20 mouse cellular contexts compared by ENCODE assay signal in the genomic region with DNA sequence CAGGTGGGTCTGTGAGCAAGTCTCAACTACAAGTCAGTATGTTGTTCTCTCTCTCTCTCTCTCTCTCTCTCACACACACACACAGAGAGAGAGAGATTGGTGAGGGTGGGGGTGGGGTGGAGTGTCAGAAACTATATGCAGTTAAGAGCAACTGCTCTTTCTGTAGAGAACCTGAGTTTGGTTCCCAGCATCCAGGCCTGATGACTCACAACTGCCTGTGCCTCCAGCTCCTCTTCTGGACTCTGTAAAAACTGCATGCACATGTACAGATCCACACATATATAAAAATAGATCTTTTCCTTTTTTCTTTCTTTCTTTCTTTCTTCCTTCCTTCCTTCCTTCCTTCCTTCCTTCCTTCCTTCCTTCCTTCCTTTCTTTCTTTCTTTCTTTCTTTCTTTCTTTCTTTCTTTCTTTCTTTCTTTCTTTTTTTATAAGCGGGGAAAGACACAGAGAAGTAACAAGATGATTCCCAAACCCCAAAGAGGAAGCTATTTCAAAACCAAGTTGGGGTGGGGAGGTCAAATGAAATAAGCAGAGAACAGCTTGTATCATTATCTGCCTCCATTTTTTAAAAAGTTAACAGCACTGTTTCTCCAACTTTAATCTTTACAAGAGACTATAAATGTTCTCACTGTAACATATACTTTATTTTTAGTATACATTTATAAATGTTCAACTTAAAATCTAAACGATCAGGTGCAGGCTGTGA. TPM values are rescaled to one million over a fixed set of nuclear protein-coding genes. Genes with fewer than 3 reads are reported as not detected.
DNase-seq lines count a peak whose midpoint lies in the region; ATAC-seq and TF ChIP-seq lines count a peak whose summit lies in the region.
"Had no signal": no experiment of that assay in that cellular context is flagged by ENCODE, and none has a peak within 500 bp of the region (broad histone marks: within the 10 kb centered on the region; RNA-seq: fewer than 3 reads in every experiment).

No protein-coding gene starts in this region.

- ATAC-seq in megakaryocyte, adult 5-6 weeks (ENCODE audit: poor library complexity, severe bottlenecking), result peak; percentile 84

- intact Hi-C loops in gastrocnemius, adult 2 months (cut with DNase I), result no loop called here

- H3K4me3 ChIP-seq in gastrocnemius, adult 2 months, result no peak overlapping the region
- H3K4me3 ChIP-seq in forebrain, embryonic 10.5 days, result no peak overlapping the region
- H3K4me3 ChIP-seq: embryonic facial prominence, embryonic 15.5 days; hindbrain, embryonic 15.5 days; lung, embryonic 15.5 days; megakaryocyte, embryonic 14.5 days had no signal

- no peak for DNase-seq in gastrocnemius, adult 2 months
- DNase-seq in gastrocnemius, adult 18-20 months (ENCODE audit: low spot score), result no peak
- DNase-seq in 416B (ENCODE audit: low read depth) (peak; percentile 63), R1 (ENCODE audit: low read depth, low spot score) (peak; percentile 47)
- DNase-seq in thymus, postnatal 14 days, result no peak
- DNase-seq in adrenal gland, adult 8-10 months, result no peak
- no peak for DNase-seq in forebrain, embryonic 10.5 days (ENCODE audit: extremely low spot score, low spot score)
- DNase-seq: adrenal gland, postnatal 10 days; cerebellum, adult 8-10 months; gastrocnemius, postnatal 25 days; heart, postnatal 14 days; kidney, adult 18-20 months; kidney, postnatal 14 days; layer of hippocampus, adult 9-11 months; right cerebral cortex, postnatal 4 days had no signal

- no peaks in the 10 kb centered on the region for H3K27me3 ChIP-seq in forebrain, embryonic 10.5 days (ENCODE audit: poor library complexity, severe bottlenecking)
- H3K27me3 ChIP-seq: embryonic facial prominence, embryonic 15.5 days; hindbrain, embryonic 15.5 days; lung, embryonic 15.5 days; megakaryocyte, embryonic 14.5 days had no signal

- TF ChIP-seq CTCF in gastrocnemius, adult 2 months (IDR thresholded peaks at IDR 0.05), result peak; percentile 12; the same call in 1 of the 2 replicates

- H3K27ac ChIP-seq in gastrocnemius, adult 2 months, result no peak overlapping the region
- no peak overlapping the region for H3K27ac ChIP-seq in forebrain, embryonic 10.5 days
- H3K27ac ChIP-seq: embryonic facial prominence, embryonic 15.5 days; hindbrain, embryonic 15.5 days; lung, embryonic 15.5 days had no signal

- H3K4me1 ChIP-seq in forebrain, embryonic 10.5 days, result no peaks in the 10 kb centered on the region
- H3K4me1 ChIP-seq: embryonic facial prominence, embryonic 15.5 days; hindbrain, embryonic 15.5 days had no signal

- H3K36me3 ChIP-seq in forebrain, embryonic 10.5 days (replicated peaks), result no peaks in the 10 kb centered on the region
- H3K36me3 ChIP-seq: embryonic facial prominence, embryonic 15.5 days; hindbrain, embryonic 15.5 days; lung, embryonic 15.5 days had no signal

- H3K9me3 ChIP-seq in forebrain, embryonic 10.5 days, result no peaks in the 10 kb centered on the region
- H3K9me3 ChIP-seq: embryonic facial prominence, embryonic 15.5 days; hindbrain, embryonic 15.5 days; lung, embryonic 15.5 days; megakaryocyte, embryonic 14.5 days had no signal

- 88% methylated on average over 2 of the region's 2 CpGs for WGBS in forebrain, embryonic 10.5 days

RNA-seq across cellular contexts. Expression of a gene that starts 10.9 kb away (rescaled TPM):
- 10 to 100 TPM; 23.6 to 24.6 TPM for total RNA-seq in gastrocnemius, adult 2 months (2021)
- 10 to 100 TPM; 19.3 to 22.3 TPM for total RNA-seq in gastrocnemius, adult 18-20 months (2021)
- total RNA-seq in megakaryocyte, adult 5-6 weeks (2015), result 69.1 and 73.4 TPM in 2 replicates
- total RNA-seq in megakaryocyte, adult 5-6 weeks (2017), result 45.2 and 66.3 TPM in 2 replicates
- 10 to 100 TPM; 41.1 to 57.1 (median 52.9) TPM for total RNA-seq in adrenal gland, adult 8-10 months (2022)
- 18.5 and 18.8 TPM in 2 replicates for polyA plus RNA-seq in forebrain, embryonic 10.5 days (2016; fragmentation: Nextera tagmentation; extraction: Ambion mirVana)

Comparison
In these comparisons a context has a peak if more than half of its experiments do, and no peak if none do; other contexts are left out.
1. DNase-seq: peak in 416B (single experiment) and R1 (single experiment); none in gastrocnemius, adult 2 months (single experiment), gastrocnemius, adult 18-20 months (single experiment), thymus, postnatal 14 days (single experiment), adrenal gland, adult 8-10 months (single experiment) and forebrain, embryonic 10.5 days (single experiment).